Mouse (Mus musculus) heart, postnatal 25 days (tissue): Measurements from ENCODE around the gene Spg7. TPM values are rescaled to one million over a fixed set of nuclear protein-coding genes. Genes with fewer than 3 reads are reported as not detected.
"Not testable (repeated sequence)": the region's sequence is repeated elsewhere in the genome, so short reads cannot be mapped to it uniquely, and the experiment has no call there.

Experiments used
- DNase-seq: peaks from one replicate; pipeline ENCODE4 v3.0.0; 2022; ENCODE audit warnings: low spot score
- intact Hi-C: fragments of 180-260 bp; cut with DNase I; formaldehyde crosslinking; loops from one replicate; pipeline ENCODE4 v1.15.1; 2025
- total RNA-seq, 2 experiments: library from RNA; stranded (reverse); gene quantifications; 2 replicates each; pipeline ENCODE4 v1.2.3; 2021

Spg7 gene
- total RNA-seq, 2 experiments from 2014 or later = 77.4 to 78.7 TPM

- intact Hi-C loops = no loop called here
- DNase-seq = no peak
These were observed 14.5 kb downstream of the Spg7 start for GRCm38 (mm10) chr8:123077213-123077612.

- no peak for DNase-seq
- intact Hi-C loops = no loop called here
These were observed 20.3 kb downstream of the Spg7 start for GRCm38 (mm10) chr8:123082993-123083392.

GRCm38 (mm10) chr8:123083610-123084009, 20.9 kb downstream of the Spg7 start:
- no peak for DNase-seq
- intact Hi-C loops = no loop called here

GRCm38 (mm10) chr8:123087289-123087688, 24.5 kb downstream of the Spg7 start:
- no peak for DNase-seq
- intact Hi-C loops = no loop called here

GRCm38 (mm10) chr8:123097216-123097615, 34.5 kb downstream of the Spg7 start:
- intact Hi-C loops = no loop called here
- DNase-seq = no peak

GRCm38 (mm10) chr8:123097786-123098584, 35.2 kb downstream of the Spg7 start:
- intact Hi-C loops = no loop called here
- no peak for DNase-seq

- DNase-seq = no peak
These were observed 37.5 kb downstream of the Spg7 start for GRCm38 (mm10) chr8:123100288-123100687.

GRCm38 (mm10) chr8:123101244-123101643, 38.5 kb downstream of the Spg7 start:
- DNase-seq = no peak
- intact Hi-C loops = loop anchor here (5.0 kb wide), 1 partner anchor 34 kb away; no protein-coding TSS in a partner anchor

More at GRCm38 (mm10) chr8:123100288-123100687, 37.5 kb downstream of the Spg7 start:
- intact Hi-C loops = loop anchor here (5.0 kb wide), 1 partner anchor 33 kb away; no protein-coding TSS in a partner anchor

GRCm38 (mm10) chr8:123101735-123102685, 39.3 kb downstream of the Spg7 start, which contains the start of gene Rpl13:
TSS of gene Rpl13 (plus strand) at chr8:123102350.
- peak; percentile 95 for DNase-seq
- intact Hi-C loops = loop anchor here (5.0 kb wide), 1 partner anchor 35 kb away; no protein-coding TSS in a partner anchor

GRCm38 (mm10) chr8:123102855-123103254, 40.1 kb downstream of the Spg7 start:
- intact Hi-C loops = loop anchor here (5.0 kb wide), 1 partner anchor 36 kb away; no protein-coding TSS in a partner anchor
- not testable (repeated sequence) for DNase-seq

- intact Hi-C loops = loop anchor here (5.0 kb wide), 1 partner anchor 36 kb away; no protein-coding TSS in a partner anchor
- no peak for DNase-seq
These were observed 40.5 kb downstream of the Spg7 start for GRCm38 (mm10) chr8:123103285-123103684.

- no peak for DNase-seq
- intact Hi-C loops = loop anchor here (2.0 to 5.0 kb wide), 2 partner anchors 37 to 197 kb away; no protein-coding TSS in a partner anchor
These were observed 41.5 kb downstream of the Spg7 start for GRCm38 (mm10) chr8:123104046-123104767.

GRCm38 (mm10) chr8:123105553-123106326, 43.0 kb downstream of the Spg7 start:
- intact Hi-C loops = loop anchor here (1.0 to 5.0 kb wide), 3 partner anchors 82 to 199 kb away; partner anchors contain the start of gene Dpep1
- DNase-seq = no peak

- no peak for DNase-seq
- intact Hi-C loops = loop anchor here (1.0 to 5.0 kb wide), 2 partner anchors 81 to 96 kb away; partner anchors contain the start of gene Dpep1
These were observed 43.8 kb downstream of the Spg7 start for GRCm38 (mm10) chr8:123106531-123106930.

GRCm38 (mm10) chr8:123108010-123108409, 45.3 kb downstream of the Spg7 start:
- no peak for DNase-seq
- intact Hi-C loops = loop anchor here (5.0 kb wide), 1 partner anchor 79 kb away; the partner anchor contains the start of gene Dpep1

GRCm38 (mm10) chr8:123108953-123109352, 46.2 kb downstream of the Spg7 start:
- DNase-seq = no peak
- intact Hi-C loops = loop anchor here (5.0 kb wide), 1 partner anchor 78 kb away; the partner anchor contains the start of gene Dpep1

GRCm38 (mm10) chr8:123110649-123111048, 47.9 kb downstream of the Spg7 start:
- intact Hi-C loops = loop anchor here (2.0 kb wide), 1 partner anchor 42 kb away; no protein-coding TSS in a partner anchor
- no peak for DNase-seq

- intact Hi-C loops = no loop called here
- no peak for DNase-seq
These were observed 50.1 kb downstream of the Spg7 start for GRCm38 (mm10) chr8:123112892-123113291.
